Mouse (Mus musculus): Measurements from ENCODE around the gene Rnh1. TPM values are rescaled to one million over a fixed set of nuclear protein-coding genes. Genes with fewer than 3 reads are reported as not detected.

The Rnh1 gene
- polyA plus RNA-seq, 1 experiment from 2014 or later: 153 TPM

DNA sequence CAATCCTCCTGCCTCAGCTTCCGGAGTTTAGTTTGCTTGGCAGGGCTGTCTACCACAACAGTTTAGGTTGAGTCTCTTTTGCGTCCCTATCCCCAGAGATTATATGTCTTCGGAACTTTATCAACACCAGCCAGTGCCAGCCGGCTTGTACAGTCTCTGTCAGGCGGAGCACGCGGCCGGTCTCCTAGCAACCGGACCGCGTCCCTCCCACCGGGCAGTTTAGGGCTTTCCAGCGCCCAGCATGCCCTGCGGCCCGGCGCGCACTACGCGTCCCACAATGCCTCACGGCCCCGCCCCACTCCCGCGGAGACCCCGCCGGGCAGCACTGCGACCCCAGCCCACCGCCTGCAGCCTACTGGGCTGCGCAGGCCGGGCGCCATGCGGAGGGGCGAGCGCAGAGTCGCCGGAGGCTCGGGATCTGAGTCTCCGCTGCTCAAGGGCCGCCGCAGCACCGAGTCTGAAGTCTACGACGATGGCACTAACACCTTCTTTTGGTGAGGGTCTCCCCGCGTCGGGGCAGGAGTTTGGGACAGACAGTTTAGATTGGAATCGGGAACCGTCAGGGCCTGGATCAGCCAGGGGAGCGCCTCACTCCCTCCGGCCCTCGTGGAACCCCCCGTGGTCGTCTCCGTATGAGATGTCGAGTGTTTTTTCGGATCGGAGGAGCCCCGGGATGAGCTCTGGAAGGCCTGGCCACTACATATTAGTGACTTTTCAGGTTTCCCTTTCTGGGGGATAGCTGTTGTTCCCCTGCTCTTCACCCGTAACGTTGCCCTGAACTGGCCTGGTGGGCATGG lies 41.4 kb downstream of the Rnh1 start:
- peaks cover 10% of the 10 kb centered on the region for H3K4me1 ChIP-seq (replicated peaks; ENCODE audit: control insufficient read depth, insufficient read depth, low read length)
- H3K27ac ChIP-seq (ENCODE audit: low read length): no peak overlapping the region
- under 1% methylated on average over 59 of the region's 59 CpGs for WGBS
- peak overlapping the region; percentile 93 for H3K4me2 ChIP-seq (ENCODE audit: low read depth, low read length)
- no peaks in the 10 kb centered on the region for H3K9me3 ChIP-seq (ENCODE audit: control insufficient read depth, low read length)
- peak; percentile 99 for ATAC-seq (ENCODE audit: low read depth)
- H3K27me3 ChIP-seq (ENCODE audit: control insufficient read depth, insufficient read depth, low read depth, low read length): no peaks in the 10 kb centered on the region
- peak overlapping the region; percentile 98 for H3K4me3 ChIP-seq (ENCODE audit: low read length)
- H3K9ac ChIP-seq (ENCODE audit: low read length): peak overlapping the region; percentile 97
- no peaks in the 10 kb centered on the region; the same call in 1 of the 2 replicates for H3K36me3 ChIP-seq (ENCODE audit: control insufficient read depth, insufficient read depth, low read length)

DNA sequence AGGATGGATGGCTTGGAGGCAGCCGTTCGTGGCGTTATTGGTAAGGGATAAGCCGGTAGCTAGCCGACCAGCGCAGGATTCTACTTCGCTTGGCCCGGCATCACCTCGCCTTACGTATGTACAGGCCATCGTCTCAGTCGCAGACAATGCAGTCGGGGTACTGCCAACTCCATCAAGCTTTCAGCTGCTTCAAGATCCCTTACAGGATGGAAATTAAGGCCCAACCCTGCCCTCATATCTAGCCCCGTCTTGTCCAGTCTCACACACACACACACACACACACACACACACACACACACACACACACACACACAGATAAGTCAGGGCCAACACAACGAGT lies 49.2 kb downstream of the Rnh1 start:
- no peaks in the 10 kb centered on the region for H3K9me3 ChIP-seq (ENCODE audit: control insufficient read depth, low read length)
- no peak for ATAC-seq (ENCODE audit: low read depth)
- H3K27me3 ChIP-seq (ENCODE audit: control insufficient read depth, insufficient read depth, low read depth, low read length): no peaks in the 10 kb centered on the region
- peak overlapping the region; percentile 72 for H3K9ac ChIP-seq (ENCODE audit: low read length)
- peaks cover 4% of the 10 kb centered on the region for H3K4me1 ChIP-seq (replicated peaks; ENCODE audit: control insufficient read depth, insufficient read depth, low read length)
- peak overlapping the region; percentile 89 for H3K4me2 ChIP-seq (ENCODE audit: low read depth, low read length)
- no peaks in the 10 kb centered on the region for H3K36me3 ChIP-seq (ENCODE audit: control insufficient read depth, insufficient read depth, low read length)
- H3K4me3 ChIP-seq (ENCODE audit: low read length): peak overlapping the region; percentile 61
- WGBS: 2% methylated on average over 15 of the region's 15 CpGs
- peak overlapping the region; percentile 85 for H3K27ac ChIP-seq (ENCODE audit: low read length)

DNA sequence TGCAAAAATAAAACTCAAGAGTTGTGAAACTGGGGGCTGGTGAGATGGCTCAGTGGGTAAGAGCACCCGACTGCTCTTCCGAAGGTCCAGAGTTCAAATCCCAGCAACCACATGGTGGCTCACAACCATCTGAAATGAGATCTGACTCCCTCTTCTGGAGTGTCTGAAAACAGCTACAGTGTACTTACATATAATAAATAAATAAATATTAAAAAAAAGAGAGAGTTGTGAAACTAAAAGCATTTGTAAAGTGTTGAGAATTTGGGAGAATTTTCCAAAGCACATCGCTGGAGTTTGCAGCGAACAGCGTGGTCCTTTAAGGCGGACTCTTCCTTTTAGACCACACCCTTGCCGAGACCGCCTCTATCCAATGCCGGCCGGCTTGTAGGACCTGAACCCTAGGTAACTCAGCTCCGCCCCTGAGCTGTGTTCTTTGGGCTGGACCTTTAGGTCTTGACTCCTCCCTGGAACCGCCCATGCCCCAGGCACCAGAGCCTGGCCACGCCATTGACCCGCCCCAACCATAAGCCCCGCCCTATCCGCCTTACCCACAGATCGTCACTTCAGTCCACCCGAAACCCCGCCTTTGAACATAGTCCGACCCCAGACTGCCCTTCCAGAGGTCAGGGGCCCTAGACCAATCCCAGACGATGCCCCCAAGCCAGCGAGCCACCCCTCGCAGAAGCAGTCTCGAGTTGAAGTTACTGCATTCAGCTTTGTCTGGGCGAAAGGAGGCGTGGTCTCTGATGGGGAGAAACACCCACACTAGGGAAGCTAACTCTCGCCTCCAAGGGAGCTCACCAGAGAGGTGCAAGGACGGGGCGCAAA lies 49.8 kb downstream of the Rnh1 start:
- under 1% methylated on average over 29 of the region's 29 CpGs for WGBS

DNA sequence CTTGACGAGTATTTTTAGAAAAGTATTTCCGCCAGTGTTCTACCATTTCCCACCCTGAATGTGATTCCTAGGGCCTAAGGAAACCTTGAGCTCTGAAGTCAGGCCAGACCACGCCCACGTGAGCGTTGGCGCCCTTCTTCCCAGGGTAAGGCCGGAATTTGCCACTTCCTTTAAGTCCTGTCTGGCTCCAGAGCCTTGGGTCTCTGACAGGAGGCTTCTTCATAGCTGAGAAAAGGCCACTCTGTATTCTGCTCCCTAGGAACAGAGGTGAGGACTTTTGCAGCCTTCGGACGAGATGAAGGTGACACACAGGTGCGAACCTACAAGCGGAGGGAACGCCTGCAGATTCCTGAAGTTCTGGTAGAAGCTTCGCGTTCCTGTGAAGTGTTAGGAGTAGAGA lies 50.4 kb downstream of the Rnh1 start, which contains the start of gene Ptdss2:
Ptdss2 (plus strand) TSS at position 138 of the 400 bp plus-strand sequence.
- H3K27me3 ChIP-seq (ENCODE audit: control insufficient read depth, insufficient read depth, low read depth, low read length): no peaks in the 10 kb centered on the region
- H3K9me3 ChIP-seq (ENCODE audit: control insufficient read depth, low read length): no peaks in the 10 kb centered on the region
- WGBS: 25% methylated on average over 14 of the region's 14 CpGs
- H3K4me2 ChIP-seq (ENCODE audit: low read depth, low read length): peak within 1 kb of the TSS; percentile 89
- H3K4me1 ChIP-seq (replicated peaks; ENCODE audit: control insufficient read depth, insufficient read depth, low read length): peaks cover 4% of the 10 kb centered on the region
- peak within 1 kb of the TSS; percentile 61 for H3K4me3 ChIP-seq (ENCODE audit: low read length)
- peak within 1 kb of the TSS; percentile 85 for H3K27ac ChIP-seq (ENCODE audit: low read length)
- no peak for ATAC-seq (ENCODE audit: low read depth)
- H3K9ac ChIP-seq (ENCODE audit: low read length): peak within 1 kb of the TSS; percentile 72
- no peaks in the 10 kb centered on the region for H3K36me3 ChIP-seq (ENCODE audit: control insufficient read depth, insufficient read depth, low read length)

More for the DNA sequence above, 49.8 kb downstream of the Rnh1 start:
- H3K4me2 ChIP-seq (ENCODE audit: low read depth, low read length): peak overlapping the region; percentile 89
- peaks cover 4% of the 10 kb centered on the region for H3K4me1 ChIP-seq (replicated peaks; ENCODE audit: control insufficient read depth, insufficient read depth, low read length)
- H3K4me3 ChIP-seq (ENCODE audit: low read length): peak overlapping the region; percentile 61
- no peaks in the 10 kb centered on the region for H3K9me3 ChIP-seq (ENCODE audit: control insufficient read depth, low read length)
- H3K9ac ChIP-seq (ENCODE audit: low read length): peak overlapping the region; percentile 72
- H3K36me3 ChIP-seq (ENCODE audit: control insufficient read depth, insufficient read depth, low read length): no peaks in the 10 kb centered on the region
- peak overlapping the region; percentile 85 for H3K27ac ChIP-seq (ENCODE audit: low read length)
- peak; percentile 100 for ATAC-seq (ENCODE audit: low read depth)
- no peaks in the 10 kb centered on the region for H3K27me3 ChIP-seq (ENCODE audit: control insufficient read depth, insufficient read depth, low read depth, low read length)

DNA sequence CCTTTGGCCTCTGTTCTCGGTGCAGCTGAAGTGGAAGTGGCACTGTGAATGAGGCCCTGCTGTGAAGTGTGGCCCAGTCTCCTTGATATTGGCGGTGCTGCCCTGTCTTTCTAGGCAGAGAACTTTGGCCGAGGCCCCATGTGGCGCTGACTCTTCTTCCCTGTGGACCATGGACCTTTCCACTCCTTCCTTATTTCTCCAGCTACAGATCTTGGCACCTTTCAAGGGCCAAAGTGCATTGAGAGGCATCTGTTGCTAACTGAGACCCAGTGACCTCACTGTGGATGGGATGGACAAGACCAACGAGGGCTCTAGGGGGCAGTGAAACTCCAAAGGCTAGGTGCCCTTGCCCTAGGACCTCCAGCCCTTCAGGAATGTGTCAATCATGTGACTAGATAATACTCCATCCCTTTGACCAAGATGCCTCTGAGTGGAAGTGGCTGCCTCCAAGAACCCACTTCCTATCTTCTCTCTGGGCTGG lies 51.6 kb downstream of the Rnh1 start:
- Histone ChIP-seq H3K27me3 (ENCODE audit: control insufficient read depth, insufficient read depth, low read depth, low read length) (no peaks in the 10 kb centered on the region), H3K9ac (ENCODE audit: low read length) (no peak overlapping the region), H3K4me1 (replicated peaks; ENCODE audit: control insufficient read depth, insufficient read depth, low read length) (peaks cover 4% of the 10 kb centered on the region), H3K36me3 (ENCODE audit: control insufficient read depth, insufficient read depth, low read length) (no peaks in the 10 kb centered on the region), H3K27ac (ENCODE audit: low read length) (no peak overlapping the region), H3K4me3 (ENCODE audit: low read length) (no peak overlapping the region), H3K4me2 (ENCODE audit: low read depth, low read length) (no peak overlapping the region), H3K9me3 (ENCODE audit: control insufficient read depth, low read length) (no peaks in the 10 kb centered on the region)
- 73% methylated on average over 5 of the region's 5 CpGs for WGBS
- ATAC-seq (ENCODE audit: low read depth): no peak

DNA sequence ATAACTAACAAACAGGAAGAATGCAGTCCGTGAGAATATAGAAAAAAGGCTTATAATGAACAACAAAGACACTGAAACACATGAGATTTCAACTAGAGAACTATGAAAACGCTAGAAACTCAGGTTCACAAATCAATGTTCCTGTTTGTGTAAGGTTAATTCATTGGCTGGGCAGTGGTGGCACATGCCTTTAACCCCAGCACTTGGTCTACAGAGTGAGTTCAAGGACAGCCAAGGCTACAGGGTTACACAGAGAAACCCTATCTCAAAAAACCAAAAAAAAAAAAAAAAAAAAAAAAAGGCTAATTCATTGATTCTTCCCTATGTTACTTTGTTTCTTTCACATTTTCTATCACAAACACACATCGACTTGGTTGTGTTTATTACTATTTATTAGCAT lies 52.1 kb downstream of the Rnh1 start:
- Histone ChIP-seq H3K4me2 (ENCODE audit: low read depth, low read length) (no peak overlapping the region), H3K4me1 (replicated peaks; ENCODE audit: control insufficient read depth, insufficient read depth, low read length) (peaks cover 4% of the 10 kb centered on the region), H3K27ac (ENCODE audit: low read length) (no peak overlapping the region), H3K4me3 (ENCODE audit: low read length) (no peak overlapping the region), H3K36me3 (ENCODE audit: control insufficient read depth, insufficient read depth, low read length) (no peaks in the 10 kb centered on the region), H3K9me3 (ENCODE audit: control insufficient read depth, low read length) (no peaks in the 10 kb centered on the region), H3K9ac (ENCODE audit: low read length) (no peak overlapping the region), H3K27me3 (ENCODE audit: control insufficient read depth, insufficient read depth, low read depth, low read length) (no peaks in the 10 kb centered on the region)
- WGBS: 71% methylated on average over 3 of the region's 3 CpGs
- ATAC-seq (ENCODE audit: low read depth): no peak

DNA sequence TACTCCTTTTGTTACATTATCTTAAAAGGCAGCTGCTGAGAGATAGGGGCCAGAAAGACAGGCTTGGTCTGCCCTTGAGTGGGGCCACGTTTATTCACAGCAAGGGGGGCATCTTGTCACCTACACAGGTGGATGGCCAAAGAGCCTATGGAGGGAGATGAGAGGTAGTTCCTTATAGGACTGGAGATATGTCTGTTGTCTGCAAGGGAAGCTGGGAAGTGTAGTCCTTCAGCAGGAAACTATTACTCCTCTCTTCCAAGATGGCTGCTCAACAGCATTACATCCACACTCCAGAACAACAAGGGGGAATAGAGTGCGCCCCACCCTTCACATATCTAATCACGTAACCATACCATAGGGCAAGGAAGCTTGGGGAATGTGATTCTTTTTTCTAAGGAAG lies 53.2 kb downstream of the Rnh1 start:
- Histone ChIP-seq H3K27ac (ENCODE audit: low read length) (no peak overlapping the region), H3K27me3 (ENCODE audit: control insufficient read depth, insufficient read depth, low read depth, low read length) (no peaks in the 10 kb centered on the region), H3K4me1 (replicated peaks; ENCODE audit: control insufficient read depth, insufficient read depth, low read length) (peaks cover 4% of the 10 kb centered on the region), H3K36me3 (ENCODE audit: control insufficient read depth, insufficient read depth, low read length) (no peaks in the 10 kb centered on the region), H3K4me3 (ENCODE audit: low read length) (no peak overlapping the region), H3K9me3 (ENCODE audit: control insufficient read depth, low read length) (no peaks in the 10 kb centered on the region), H3K9ac (ENCODE audit: low read length) (no peak overlapping the region), H3K4me2 (ENCODE audit: low read depth, low read length) (no peak overlapping the region)
- WGBS: 65% methylated on average over 3 of the region's 3 CpGs
- ATAC-seq (ENCODE audit: low read depth): no peak

DNA sequence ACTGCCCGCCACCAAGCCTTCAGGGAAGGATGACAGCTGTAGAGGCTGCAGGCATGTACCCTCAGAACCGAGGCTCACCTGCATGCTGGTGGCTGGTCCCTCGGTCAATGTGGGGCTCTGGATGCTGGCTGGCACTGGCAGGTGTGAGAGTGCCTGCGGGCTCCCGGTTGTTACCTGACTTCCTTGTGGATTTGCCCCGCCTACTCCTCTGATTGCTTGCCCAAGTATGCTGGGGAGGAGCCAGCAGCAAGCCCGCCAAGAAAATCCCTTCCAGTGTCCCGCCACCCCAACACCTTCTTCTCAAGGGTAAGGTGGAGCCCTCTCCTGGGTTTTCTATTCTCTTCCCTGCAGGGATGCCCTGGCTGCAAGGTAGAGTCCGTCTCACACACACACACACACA lies 55.0 kb downstream of the Rnh1 start, which contains the start of gene Ano9:
Ano9 (minus strand) TSS at position 171 of the 400 bp plus-strand sequence.
- peak within 1 kb of the TSS; percentile 56 for H3K4me2 ChIP-seq (ENCODE audit: low read depth, low read length)
- WGBS: 8% methylated on average over 8 of the region's 9 CpGs
- H3K27ac ChIP-seq (ENCODE audit: low read length): no peak within 1 kb of the TSS
- peak within 1 kb of the TSS; percentile 38 for H3K4me3 ChIP-seq (ENCODE audit: low read length)
- H3K4me1 ChIP-seq (replicated peaks; ENCODE audit: control insufficient read depth, insufficient read depth, low read length): peaks cover 4% of the 10 kb centered on the region
- H3K27me3 ChIP-seq (ENCODE audit: control insufficient read depth, insufficient read depth, low read depth, low read length): no peaks in the 10 kb centered on the region
- peak; percentile 56 for ATAC-seq (ENCODE audit: low read depth)
- H3K9me3 ChIP-seq (ENCODE audit: control insufficient read depth, low read length): no peaks in the 10 kb centered on the region
- no peaks in the 10 kb centered on the region for H3K36me3 ChIP-seq (ENCODE audit: control insufficient read depth, insufficient read depth, low read length)
- peak within 1 kb of the TSS; percentile 59 for H3K9ac ChIP-seq (ENCODE audit: low read length)

DNA sequence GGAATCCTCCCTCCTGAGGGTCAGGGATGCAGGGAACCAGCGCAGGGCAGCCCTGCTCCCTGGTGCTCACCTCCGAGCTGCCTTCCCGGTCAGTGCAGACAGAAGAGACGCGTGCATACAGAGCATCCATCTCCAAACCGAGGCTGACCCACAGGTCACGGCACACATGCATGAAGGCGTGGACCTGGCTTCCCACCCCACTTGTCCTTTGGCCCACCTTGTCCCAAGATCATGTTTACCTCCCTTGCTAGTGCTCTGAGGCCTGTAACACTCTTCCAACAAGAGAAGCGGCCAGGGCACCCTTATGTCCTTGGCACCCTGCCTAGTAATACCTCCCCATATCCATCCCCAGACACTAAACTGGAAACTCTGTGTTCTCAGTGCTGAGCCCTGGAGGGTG lies 56.8 kb downstream of the Rnh1 start:
- H3K27ac ChIP-seq (ENCODE audit: low read length): no peak overlapping the region
- H3K4me3 ChIP-seq (ENCODE audit: low read length): no peak overlapping the region
- H3K36me3 ChIP-seq (ENCODE audit: control insufficient read depth, insufficient read depth, low read length): no peaks in the 10 kb centered on the region
- no peaks in the 10 kb centered on the region for H3K4me1 ChIP-seq (replicated peaks; ENCODE audit: control insufficient read depth, insufficient read depth, low read length)
- no peaks in the 10 kb centered on the region for H3K9me3 ChIP-seq (ENCODE audit: control insufficient read depth, low read length)
- ATAC-seq (ENCODE audit: low read depth): no peak
- WGBS: 77% methylated on average over 9 of the region's 9 CpGs
- H3K4me2 ChIP-seq (ENCODE audit: low read depth, low read length): no peak overlapping the region
- H3K27me3 ChIP-seq (ENCODE audit: control insufficient read depth, insufficient read depth, low read depth, low read length): no peaks in the 10 kb centered on the region
- H3K9ac ChIP-seq (ENCODE audit: low read length): no peak overlapping the region

All from lung, embryonic 16.5 days (tissue).